Mouse (Mus musculus): ENCODE results near the gene Ptgfrn.

Gene Ptgfrn

DNA sequence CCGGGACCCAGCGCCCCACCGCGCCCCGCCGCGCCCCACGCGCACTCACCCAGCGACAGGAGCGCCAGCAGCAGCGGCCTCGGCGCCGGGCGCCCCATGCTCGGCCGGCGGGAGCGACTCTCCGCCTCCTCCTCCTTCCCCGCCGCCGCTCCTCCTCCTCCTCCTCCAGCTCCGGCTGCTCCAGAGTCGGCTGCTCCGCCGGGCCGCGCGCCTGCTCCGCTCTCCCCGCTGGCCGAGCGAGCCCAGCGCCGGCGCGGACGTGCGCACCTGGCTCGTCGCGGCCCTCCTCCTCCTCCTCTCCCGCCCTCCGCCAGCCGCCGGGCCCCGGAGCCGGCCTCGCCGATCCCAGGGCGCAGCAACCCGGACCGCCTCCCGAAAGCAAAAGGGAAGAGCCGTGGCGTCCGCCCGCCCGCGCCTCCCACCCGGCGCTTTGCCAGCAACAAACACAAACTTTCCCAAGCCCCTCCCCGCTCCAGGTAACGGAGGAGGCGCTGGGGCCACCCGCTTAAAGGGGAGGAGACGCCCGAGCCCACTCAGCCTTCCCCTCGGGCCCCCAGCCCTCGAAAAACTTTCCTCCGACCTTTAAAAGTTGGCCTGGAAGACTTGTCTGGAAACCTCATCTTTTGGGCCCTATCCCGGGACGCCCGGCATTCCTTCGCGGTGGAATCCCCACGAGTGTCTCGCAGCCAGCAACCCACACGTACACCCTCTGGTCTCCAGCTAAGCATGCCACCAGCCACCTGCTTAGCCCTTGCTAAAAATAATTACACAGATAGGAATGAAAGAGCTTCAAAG, at the start of gene Ptgfrn:
TSS of gene Ptgfrn (minus strand) at position 236 of the 795 bp plus-strand sequence.
- peak; percentile 73 for DNase-seq

DNA sequence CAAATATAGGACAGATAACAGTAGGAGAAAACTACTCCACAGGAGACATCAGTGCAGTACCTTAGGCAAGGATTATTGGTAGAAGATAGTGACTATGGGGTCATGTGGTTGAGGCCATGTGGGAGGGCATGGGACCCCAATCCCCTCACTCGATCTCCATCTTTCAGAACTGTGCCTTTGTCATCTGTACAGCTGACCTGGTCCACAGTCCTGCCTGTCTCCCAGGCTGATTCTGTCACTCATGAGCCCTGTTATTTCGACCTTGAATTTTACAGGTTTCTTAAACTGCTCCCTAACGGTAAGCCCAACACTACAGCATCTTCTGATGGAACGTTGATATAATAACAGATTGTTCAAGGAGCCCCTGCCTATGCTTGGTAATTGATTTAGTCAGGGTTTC, 49.6 kb upstream of the Ptgfrn start:
- DNase-seq, result no peak

DNA sequence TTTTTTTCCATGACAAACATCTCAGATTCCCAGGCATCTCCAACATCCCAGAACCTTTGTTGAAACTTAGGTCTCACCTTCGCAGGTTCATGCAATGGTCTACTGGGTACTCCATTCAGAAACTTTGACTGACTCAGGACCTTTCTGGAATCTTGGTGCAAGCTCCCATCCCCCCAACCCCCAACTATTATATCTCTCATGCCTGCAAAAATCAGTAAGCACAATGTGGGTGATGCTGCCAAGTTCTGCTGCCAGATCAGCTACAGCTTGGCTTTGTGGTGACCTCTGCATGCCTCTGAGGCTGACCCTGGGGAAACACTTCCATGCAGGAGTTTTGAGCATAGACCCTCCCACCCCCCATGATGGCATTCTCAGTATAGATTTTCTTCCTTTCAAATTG, 44.0 kb upstream of the Ptgfrn start:
- DNase-seq, result no peak

DNA sequence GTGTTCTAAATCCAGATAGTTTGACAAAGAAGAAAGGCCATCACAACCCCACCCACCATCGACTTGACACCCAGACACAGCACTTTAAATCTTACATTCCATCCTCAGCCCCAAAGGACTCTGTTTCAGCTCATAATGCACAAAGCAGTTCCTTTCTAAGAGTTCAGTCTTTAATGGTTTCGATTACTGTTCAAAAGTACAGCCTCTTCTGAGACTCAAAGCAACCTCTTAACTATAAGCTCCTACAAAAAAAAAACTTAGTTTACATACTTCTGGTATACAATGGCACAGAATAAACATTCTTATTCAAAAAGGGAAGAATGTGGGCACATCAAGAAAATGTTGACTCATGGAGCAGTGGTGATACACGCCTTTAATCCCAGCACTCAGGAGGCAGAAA, 43.3 kb upstream of the Ptgfrn start:
- no peak for DNase-seq

DNA sequence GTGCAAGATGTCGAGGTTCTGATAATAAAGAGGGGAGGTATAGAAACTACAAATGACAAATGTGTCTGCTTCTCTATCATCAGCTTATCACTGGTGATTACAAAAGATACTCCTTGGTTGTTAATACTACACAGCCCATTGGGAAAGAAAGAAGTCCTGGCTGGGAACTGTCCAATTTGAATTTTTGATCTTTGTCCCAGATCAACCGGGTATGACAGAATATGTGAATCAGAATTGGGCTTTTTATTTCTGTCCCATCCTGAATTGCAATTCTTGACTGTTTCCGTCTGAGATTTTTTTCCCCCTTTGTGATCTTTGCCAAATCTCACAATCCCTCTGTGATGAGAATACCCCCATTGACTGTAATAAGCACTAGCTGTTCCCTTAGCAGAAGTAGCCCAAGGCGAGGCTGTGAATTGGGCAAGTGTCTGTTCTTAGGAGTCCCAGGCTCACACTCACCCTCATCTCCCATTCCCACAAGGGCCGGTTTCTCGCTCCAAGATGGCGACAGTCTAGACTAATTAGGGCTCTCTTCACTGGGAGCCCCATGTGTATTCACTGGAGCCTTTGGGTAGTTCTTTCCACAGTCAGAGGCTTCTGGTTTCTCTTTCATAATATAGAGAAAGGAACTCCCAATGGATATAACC, 36.2 kb upstream of the Ptgfrn start:
- DNase-seq, result no peak

DNA sequence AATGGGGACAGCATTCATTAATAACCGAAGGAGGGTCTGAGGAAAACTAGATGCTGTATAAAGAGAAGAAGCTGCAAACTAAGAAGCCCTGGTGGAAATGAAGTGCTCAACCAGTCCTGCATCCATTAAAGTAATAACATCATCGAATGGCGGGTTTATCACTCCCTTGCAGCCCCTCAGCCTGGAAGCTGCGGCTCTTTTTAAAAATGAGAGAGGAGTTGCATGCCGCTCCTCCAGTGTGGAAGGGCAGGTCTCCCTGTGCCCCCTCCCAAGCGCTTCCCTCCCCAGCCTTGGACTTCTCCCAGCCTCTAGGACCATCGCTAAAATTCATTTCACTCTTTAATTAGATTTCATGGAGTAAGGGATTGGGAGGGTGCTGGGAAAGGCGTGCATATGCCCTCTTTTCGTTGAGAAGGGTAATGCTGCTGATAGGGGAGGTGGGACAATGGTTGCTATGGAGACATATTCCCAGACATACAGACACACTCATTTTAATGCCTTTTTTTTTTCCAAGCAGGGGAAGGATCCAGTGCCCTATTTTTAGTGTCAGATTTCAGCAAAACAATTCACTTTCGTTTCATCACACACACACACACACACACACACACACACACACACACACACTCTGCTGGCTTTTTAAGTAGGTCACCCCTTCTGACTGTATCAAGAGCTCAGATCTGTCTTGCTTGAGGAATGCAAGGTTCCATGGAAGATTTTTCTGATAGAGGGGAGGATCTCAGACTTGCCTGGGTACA, 35.4 kb upstream of the Ptgfrn start:
- DNase-seq, result peak; percentile 59

DNA sequence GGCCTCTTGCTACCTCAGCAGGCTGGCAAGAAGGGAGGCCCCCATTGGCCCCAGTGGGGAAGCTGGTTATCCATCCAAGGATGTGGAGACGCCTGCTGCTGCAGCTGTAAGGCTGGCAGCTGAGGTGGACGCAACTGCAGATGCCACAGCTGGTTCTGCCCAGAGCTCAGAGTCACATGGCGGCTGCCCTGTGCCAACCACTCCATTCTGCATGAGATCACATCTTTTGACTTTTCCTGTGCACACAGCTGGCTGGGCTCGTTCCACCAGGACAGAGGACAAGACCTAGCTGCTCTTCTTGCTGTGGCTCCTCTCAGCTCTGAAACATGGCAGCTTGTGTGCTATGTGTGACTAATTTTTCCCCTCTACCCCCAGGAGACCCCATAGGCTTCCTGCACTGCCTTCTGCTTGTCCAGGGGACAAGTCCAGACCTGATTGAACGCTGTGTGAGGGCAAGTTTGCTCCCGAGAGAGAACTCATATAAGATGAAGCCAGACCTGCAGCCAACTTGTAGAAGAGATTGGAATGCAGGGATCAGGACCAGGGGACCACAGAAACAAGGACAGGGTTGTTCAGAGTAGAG, 34.4 kb upstream of the Ptgfrn start:
- peak; percentile 43 for DNase-seq

DNA sequence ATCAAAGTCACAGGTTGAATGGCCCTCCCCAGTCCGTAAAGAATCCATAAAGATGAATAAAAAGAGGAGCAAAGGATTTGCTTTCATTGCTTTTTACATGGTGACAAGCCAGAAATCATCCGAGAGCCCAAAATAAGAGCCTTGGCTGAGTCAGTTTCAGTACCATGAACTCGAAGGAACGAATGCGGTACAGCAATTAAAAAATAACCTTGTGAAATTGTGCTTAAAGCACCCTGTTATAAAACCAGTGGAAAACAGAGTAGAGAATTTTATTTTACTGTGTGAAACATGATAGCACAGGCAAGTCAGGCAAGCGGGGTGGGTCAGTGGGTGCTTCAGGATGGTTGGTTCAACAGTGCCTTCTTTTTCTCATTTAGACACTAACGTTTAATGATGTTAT, 33.4 kb upstream of the Ptgfrn start:
- DNase-seq, result no peak

DNA sequence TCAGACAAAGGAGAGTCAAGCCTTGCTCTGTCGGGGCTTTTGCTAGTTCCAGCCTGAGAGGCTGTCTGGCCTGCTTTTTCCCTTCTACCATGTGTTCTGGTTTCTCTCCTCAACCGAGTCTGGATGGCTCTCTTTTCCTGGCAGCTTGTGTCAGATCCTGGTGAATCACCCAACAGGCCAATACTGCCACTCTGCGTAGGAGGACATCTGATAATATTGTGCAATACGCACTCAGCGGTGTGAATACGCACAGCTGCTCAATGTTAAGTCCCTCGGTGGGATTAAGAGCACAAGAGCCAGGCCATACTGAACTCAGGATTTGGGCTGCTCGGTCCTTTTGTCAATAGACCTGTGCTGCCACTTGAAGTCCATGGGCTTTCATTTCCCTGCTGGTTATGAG, 31.8 kb upstream of the Ptgfrn start:
- DNase-seq, result no peak

DNA sequence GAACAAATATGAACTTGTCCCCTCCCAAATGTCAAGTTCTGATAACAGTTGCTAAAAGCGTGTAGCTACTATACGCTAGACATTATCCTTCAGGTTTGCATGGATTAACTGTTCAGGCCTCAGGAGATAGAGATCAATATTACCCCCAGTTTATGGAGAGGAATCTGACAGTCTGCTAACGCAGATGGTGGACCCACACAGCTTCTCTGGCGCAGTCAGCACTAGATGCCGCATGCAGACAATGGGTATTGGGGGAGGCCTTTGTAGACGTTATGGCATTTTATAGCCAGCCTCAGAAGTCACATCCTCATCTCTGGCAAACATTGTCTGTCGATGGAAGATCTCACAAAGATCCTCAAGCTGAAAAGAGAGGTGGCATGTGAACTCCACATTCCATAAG, 29.9 kb upstream of the Ptgfrn start:
- DNase-seq, result no peak

DNA sequence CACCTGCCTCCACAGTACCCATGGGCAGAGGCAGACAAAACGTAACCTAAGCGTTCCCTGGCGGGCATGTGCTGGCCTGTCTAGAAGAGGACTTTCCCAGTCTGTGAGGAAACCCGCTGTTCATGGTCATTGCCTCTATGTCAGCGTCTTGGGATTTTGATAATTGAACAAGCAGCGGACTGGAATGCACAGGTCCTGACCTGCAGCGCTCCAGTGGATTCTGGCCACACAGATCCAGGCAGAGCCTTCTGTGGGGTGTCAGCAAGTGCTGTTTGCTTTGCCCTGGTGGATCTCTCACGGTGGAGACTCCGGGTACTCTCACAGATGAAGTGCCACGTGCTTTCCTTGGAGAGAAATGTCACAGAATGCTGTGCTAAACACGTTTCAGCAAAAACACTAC, 26.4 kb upstream of the Ptgfrn start:
- DNase-seq, result no peak

DNA sequence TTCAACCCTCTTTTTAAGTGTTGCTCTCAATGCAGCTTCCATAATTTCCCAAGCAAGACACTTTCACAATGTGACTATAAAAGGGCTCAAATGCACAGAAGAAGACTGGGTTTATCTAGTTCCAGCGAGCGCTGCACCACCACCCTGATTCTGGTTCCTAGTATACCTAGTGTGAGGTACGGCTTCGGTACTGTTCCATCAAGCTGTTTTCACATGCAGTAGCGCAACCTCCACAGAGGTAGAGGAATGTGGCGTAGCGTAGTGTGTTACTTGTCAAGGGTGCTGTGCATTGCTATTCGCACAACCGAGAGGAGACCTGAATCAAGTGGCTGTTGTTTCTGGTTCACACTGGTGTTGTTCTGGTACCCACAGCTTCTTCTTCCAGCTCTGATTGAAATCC, 24.8 kb upstream of the Ptgfrn start:
- DNase-seq, result no peak

DNA sequence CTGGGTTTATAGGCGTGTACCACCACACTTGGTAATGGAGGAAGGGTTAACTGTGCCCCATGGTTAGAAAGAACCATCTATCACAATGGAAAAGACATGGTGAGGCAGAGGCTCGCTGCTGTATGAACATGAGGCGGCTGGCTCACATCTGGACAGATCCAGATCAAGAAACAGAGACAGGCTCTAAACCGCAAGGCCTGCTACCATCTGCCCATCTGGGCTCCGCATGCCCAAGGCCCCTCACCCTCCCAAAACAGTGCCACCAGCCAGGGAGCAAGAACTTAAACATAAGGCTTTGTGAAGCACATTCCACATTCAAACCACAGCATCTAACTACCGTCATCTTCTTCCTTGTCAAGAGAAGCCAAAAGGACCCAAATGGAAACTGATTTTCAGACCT, 22.9 kb upstream of the Ptgfrn start:
- no peak for DNase-seq

DNA sequence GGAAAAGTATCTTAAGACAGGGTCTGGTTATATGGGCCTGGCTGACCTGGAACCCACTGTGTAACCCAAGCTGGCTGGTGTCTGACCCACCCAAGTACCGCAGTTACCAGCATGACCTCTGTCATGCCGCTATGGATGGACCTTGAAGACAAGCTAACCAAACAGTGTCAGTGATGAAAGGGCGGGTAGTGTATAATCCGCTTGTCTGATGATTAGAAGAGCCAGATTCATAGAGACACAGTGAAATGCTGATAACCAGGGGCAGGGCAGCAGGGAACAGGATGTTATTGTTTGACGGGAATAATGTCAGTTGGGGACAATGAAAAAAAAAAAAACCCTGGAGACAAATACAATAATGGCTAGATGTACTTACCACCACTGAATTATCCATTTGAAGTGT, 21.7 kb upstream of the Ptgfrn start:
- DNase-seq, result no peak

DNA sequence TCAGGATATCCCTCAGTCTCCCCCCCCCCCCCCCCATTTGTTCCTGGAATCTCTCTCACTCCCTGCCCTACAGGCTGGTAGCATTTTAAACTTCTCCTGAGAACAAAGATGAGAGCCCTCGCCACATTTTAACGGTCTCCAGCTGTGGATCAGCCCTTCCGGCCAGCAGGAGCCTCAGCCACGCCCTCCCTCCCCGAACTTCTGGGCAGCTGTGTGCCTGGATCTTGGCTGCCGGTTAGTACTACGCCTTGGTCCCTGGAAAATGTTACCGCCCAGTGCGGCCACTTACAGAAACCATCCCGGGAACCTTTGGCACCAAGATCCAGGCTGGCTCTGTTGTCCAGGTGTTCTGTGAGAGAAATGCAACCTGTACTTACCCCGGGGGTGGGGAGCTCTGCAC, 20.4 kb upstream of the Ptgfrn start:
- DNase-seq, result peak; percentile 64

DNA sequence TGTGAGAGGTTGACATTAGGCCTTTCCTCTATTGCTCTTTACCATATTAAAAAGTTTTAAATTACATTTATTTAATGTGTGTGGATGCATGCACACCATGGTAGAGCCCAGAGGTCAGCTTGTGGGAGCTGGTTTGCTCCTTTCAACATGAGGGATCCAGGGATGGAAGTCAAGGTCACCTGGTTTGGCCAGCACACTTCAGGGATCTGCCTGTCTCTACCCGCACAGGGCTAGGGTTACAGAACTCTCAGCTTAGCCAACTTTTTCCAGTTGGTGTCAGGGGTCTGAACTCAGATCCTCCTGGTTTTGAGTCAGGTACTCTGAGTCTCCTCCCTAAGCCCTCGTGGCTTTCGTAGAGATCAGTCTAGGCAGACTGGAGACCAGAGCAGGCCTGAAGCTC, 19.5 kb upstream of the Ptgfrn start:
- DNase-seq, result no peak

DNA sequence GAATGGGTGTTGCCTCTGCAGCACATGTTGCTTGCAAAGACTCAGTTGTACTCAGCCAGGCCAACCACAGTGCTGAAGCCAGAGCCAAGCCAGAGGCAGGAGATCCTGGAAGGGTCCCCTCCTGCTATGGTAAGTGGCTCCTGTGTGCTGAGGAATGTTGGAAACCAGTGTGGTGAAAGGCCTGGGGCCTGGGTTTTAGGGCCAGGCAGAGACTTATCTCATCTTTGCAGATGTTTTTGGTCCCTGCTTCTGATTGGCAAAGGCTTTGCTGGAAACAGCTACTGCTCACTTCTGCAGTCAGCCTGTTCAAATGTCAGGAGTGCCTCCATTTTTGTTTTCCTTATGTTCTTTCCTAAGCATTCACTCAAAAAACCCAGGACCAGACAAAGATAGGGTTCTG, 19.0 kb upstream of the Ptgfrn start:
- no peak for DNase-seq

DNA sequence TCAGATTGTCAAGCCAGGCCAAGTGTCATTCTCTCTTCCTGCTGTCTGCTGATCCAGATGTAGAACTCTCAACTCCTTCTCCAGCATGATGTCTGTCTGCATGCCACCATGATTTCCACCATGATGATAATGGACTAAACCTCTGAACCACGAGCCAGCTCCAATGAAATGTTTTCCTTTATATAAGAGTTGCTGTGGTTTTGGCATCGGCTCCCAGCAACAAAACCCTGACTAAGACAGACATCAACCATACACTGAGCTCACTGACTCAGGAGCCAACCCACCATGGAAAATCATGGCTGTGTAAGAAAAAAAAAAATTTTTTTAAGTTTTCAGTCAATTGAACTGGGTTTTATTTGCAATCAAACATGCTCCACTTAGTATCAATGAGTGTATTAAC, 17.7 kb upstream of the Ptgfrn start:
- no peak for DNase-seq

DNA sequence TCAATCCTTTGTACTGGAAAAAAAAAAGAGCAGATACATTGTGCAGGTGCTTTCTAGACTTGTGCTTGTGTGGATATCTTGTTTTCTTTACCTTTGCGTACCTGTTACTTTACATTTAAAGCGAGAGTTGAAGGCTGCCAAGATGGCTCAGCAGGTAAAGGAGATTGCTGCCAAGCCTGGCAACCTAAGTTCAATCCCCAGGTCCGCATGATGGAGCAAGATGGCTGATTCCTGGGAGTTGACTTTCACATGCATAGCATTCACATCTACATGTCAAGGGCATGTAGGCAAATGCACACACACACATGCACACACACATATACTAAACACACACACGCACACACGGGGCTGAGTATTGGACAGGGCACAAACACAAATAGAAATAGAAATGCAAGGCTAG, 14.6 kb upstream of the Ptgfrn start:
- no peak for DNase-seq

DNA sequence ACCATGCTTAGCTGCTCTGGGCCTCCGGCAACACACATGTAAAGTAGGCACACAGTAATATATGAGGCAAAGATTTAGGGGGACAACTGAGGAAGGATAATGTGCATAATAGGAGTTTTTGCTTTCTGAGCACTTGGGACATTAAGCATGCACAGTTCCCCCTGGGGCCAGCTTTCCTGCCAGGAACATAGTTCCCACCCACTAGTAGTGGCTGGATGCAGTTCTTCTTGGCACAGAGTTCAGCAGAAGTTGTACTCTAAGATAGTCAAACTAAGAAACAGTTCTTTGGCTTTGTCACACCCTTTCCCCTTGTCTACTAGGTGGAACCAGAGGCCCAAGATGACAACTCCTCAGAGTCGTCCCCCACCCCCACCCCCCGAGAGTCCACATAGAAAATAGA, 12.4 kb upstream of the Ptgfrn start:
- DNase-seq, result no peak

DNA sequence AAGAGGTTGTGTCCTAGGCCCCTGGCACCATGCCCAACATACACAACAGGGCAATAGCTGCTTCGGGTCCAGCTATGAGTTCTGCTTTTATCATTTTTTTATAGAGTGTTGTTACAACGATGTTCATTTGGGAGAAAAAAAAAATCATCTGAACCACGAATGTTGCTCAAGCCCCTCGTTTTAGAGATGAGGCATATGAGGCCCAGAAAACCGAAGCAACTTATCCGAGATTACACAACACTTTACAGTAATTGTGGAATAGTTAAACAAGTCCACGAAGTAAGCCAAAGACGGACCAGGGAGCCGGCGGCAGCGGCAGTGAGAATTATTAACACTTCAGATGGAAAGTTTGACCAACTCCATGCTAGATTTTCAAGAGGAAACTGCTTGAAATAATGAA, 7.7 kb upstream of the Ptgfrn start:
- no peak for DNase-seq

DNA sequence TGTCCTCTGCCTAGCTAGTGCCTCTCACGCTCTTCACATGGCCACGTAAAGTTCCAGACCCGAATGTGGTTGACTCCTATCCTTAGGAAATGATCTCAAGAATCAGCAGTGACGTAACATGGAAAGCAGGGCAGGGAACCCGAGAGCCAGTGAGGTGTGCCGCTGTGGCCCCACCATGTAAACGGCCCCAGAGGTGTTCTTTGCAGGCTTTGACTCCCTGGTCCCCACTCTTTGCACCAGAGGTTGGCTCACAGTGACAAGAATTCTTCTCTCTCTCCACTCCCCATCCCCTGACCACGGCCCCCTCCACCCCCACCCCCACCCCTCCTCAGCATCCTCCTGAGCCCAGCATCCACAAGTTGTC, 7.3 kb upstream of the Ptgfrn start:
- DNase-seq, result no peak

DNA sequence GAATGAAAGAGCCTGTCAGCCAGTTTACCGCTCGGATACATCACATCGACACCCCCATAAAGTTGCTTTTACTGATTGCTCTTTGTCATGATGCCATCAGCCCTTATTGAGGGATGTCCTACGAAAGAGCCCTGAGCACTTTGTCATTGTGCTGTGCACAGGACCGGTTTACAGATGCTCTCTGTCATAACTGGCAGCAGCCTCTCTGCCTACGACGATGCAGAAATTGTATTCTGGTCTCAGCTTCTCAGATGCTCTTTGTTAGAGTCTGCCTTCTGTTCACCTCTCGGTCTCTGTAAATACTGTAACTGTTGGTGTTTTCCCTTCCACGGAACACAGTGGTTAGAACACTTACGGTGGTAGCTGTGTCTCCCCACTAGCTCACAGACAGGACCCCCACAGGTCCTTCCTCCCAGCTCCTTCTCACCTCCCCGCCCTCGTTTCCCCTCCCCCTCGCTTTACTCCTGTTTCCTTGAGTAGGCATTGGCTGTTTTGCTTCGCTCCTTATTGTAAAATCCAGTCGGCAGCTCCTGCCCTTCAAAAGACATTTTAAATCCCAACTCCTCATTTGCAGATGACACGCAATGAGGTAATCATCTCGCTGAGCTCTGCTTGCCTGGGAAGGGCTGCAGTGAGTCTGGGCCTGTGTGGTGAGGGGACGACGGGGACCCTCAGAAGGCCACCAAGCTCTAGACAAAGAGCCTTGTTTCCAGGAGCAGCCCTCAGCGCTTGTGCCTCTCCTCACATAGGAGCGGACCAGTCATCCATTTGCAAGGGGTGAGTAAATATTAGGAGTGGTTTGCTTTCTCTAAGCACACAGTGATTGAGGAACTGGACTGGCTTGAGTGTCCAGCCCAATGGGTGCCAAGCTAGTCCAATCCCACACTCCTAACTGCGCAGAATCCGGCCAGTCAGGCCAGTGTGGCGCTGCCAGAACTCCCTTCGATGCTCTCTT, 6.6 kb upstream of the Ptgfrn start:
- no peak for DNase-seq

Data from thymus, postnatal 4 days (tissue).